Comparison of ENCODE assay signal across 8 mouse cellular contexts in genomic region chr12:3427067-3427889, GRCm38 (mm10). TPM values are rescaled to one million over a fixed set of nuclear protein-coding genes. Genes with fewer than 3 reads are reported as not detected.
DNase-seq lines count a peak whose midpoint lies in the region; ATAC-seq and TF ChIP-seq lines count a peak whose summit lies in the region.

No protein-coding gene starts in this region.

- no peak for TF ChIP-seq CTCF in bone marrow, adult 2 months (IDR thresholded peaks at IDR 0.05; ENCODE audit: control insufficient read depth, insufficient read depth, low read length)
- TF ChIP-seq CTCF in heart, adult 2 months (IDR thresholded peaks at IDR 0.05), result no peak
- TF ChIP-seq CTCF in kidney, adult 2 months (conservative IDR thresholded peaks at IDR 0.05; ENCODE audit: insufficient read depth, insufficient read length, low read depth, low read length), result no peak

- peak; percentile 56 for ATAC-seq in embryonic facial prominence, embryonic 14.5 days (ENCODE audit: low read depth)
- peak; percentile 51 for ATAC-seq in limb, embryonic 13.5 days (ENCODE audit: low FRiP score, low read depth)
- ATAC-seq in midbrain, embryonic 15.5 days (replicated peaks), result peak; percentile 66

- TF ChIP-seq EP300 in heart, adult 2 months (IDR thresholded peaks at IDR 0.05; ENCODE audit: insufficient read depth, low read depth, low read length), result no peak

- TF ChIP-seq POLR2A in bone marrow, adult 2 months (IDR thresholded peaks at IDR 0.05; ENCODE audit: borderline replicate concordance, control insufficient read depth, low read depth, low read length), result peak; percentile 46; the same call in 1 of the 2 replicates
- TF ChIP-seq POLR2A in heart, adult 2 months (IDR thresholded peaks at IDR 0.05; ENCODE audit: insufficient read depth, low read depth, low read length), result peak; percentile 66
- TF ChIP-seq POLR2A in kidney, adult 2 months (IDR thresholded peaks at IDR 0.05; ENCODE audit: low read depth, low read length), result no peak

- peak overlapping the region; percentile 76 for H3K4me3 ChIP-seq in bone marrow, adult 2 months (replicated peaks; ENCODE audit: control insufficient read depth, low read depth, low read length)
- H3K4me3 ChIP-seq in embryonic facial prominence, embryonic 14.5 days (ENCODE audit: low read depth, low read length), result peak overlapping the region; percentile 93
- H3K4me3 ChIP-seq in heart, adult 2 months, result peak overlapping the region; percentile 71
- H3K4me3 ChIP-seq in kidney, adult 2 months (ENCODE audit: insufficient read depth, low read depth, low read length), result peak overlapping the region; percentile 89
- peak overlapping the region; percentile 98 for H3K4me3 ChIP-seq in limb, embryonic 13.5 days
- peak overlapping the region; percentile 100 for H3K4me3 ChIP-seq in midbrain, embryonic 15.5 days

- peak overlapping the region; percentile 63 for H3K4me2 ChIP-seq in embryonic facial prominence, embryonic 14.5 days (ENCODE audit: low read depth, low read length)
- H3K4me2 ChIP-seq in limb, embryonic 13.5 days (replicated peaks), result peak overlapping the region; percentile 65
- H3K4me2 ChIP-seq in midbrain, embryonic 15.5 days, result peak overlapping the region; percentile 64

- H3K36me3 ChIP-seq in embryonic facial prominence, embryonic 14.5 days (ENCODE audit: control insufficient read depth, insufficient read depth, low read length), result 0 out of 2 replicates have a peak, but pooled peaks cover 7% of the 10 kb centered on the region
- no peaks in the 10 kb centered on the region for H3K36me3 ChIP-seq in heart, adult 2 months (ENCODE audit: control insufficient read depth, insufficient read depth, low read length)
- no peaks in the 10 kb centered on the region for H3K36me3 ChIP-seq in kidney, adult 2 months (ENCODE audit: control insufficient read depth, insufficient read depth, low read length)
- H3K36me3 ChIP-seq in limb, embryonic 13.5 days, result peaks cover 6% of the 10 kb centered on the region
- no peaks in the 10 kb centered on the region for H3K36me3 ChIP-seq in midbrain, embryonic 15.5 days (replicated peaks)

- no peaks in the 10 kb centered on the region for H3K9me3 ChIP-seq in embryonic facial prominence, embryonic 14.5 days (ENCODE audit: control insufficient read depth, low read length)
- H3K9me3 ChIP-seq in limb, embryonic 13.5 days, result no peaks in the 10 kb centered on the region
- no peaks in the 10 kb centered on the region for H3K9me3 ChIP-seq in midbrain, embryonic 15.5 days

- H3K79me2 ChIP-seq in heart, adult 2 months (replicated peaks; ENCODE audit: control insufficient read depth, insufficient read depth, low read length), result peaks cover 5% of the 10 kb centered on the region

- H3K27me3 ChIP-seq in embryonic facial prominence, embryonic 14.5 days (replicated peaks; ENCODE audit: control insufficient read depth, insufficient read depth, low read length), result no peaks in the 10 kb centered on the region
- H3K27me3 ChIP-seq in heart, adult 2 months (ENCODE audit: control insufficient read depth, insufficient read depth, low read length), result no peaks in the 10 kb centered on the region
- H3K27me3 ChIP-seq in kidney, adult 2 months (replicated peaks; ENCODE audit: control insufficient read depth, insufficient read depth, low read length), result no peaks in the 10 kb centered on the region
- no peaks in the 10 kb centered on the region for H3K27me3 ChIP-seq in limb, embryonic 13.5 days
- no peaks in the 10 kb centered on the region for H3K27me3 ChIP-seq in midbrain, embryonic 15.5 days (replicated peaks)

- peak overlapping the region; percentile 93 for H3K27ac ChIP-seq in bone marrow, adult 2 months (ENCODE audit: control insufficient read depth, insufficient read depth, low read depth, low read length, poor library complexity)
- peak overlapping the region; percentile 97 for H3K27ac ChIP-seq in embryonic facial prominence, embryonic 14.5 days (replicated peaks; ENCODE audit: low read depth, low read length)
- H3K27ac ChIP-seq in heart, adult 2 months, result peak overlapping the region; percentile 88
- peak overlapping the region; percentile 96 for H3K27ac ChIP-seq in kidney, adult 2 months (ENCODE audit: insufficient read depth, low read depth, low read length)
- peak overlapping the region; percentile 96 for H3K27ac ChIP-seq in limb, embryonic 13.5 days
- peak overlapping the region; percentile 96 for H3K27ac ChIP-seq in midbrain, embryonic 15.5 days

- peak; percentile 85 for DNase-seq in 416B (ENCODE audit: low read depth)
- peak; percentile 89 for DNase-seq in embryonic facial prominence, embryonic 14.5 days (ENCODE audit: low spot score)
- DNase-seq in heart, adult 2 months, result peak; percentile 84 to 86
- peak; percentile 82 for DNase-seq in kidney, adult 2 months
- DNase-seq in spleen, adult 18-20 months, result peak; percentile 65 to 68

- H3K4me1 ChIP-seq in bone marrow, adult 2 months (ENCODE audit: control insufficient read depth, insufficient read depth, low read length), result peaks cover 3% of the 10 kb centered on the region; the same call in 1 of the 2 replicates
- peaks cover 6% of the 10 kb centered on the region; the same call in 1 of the 2 replicates for H3K4me1 ChIP-seq in embryonic facial prominence, embryonic 14.5 days (ENCODE audit: control insufficient read depth, insufficient read depth, low read length)
- H3K4me1 ChIP-seq in heart, adult 2 months (ENCODE audit: control insufficient read depth, insufficient read depth, low read length), result peaks cover 6% of the 10 kb centered on the region
- H3K4me1 ChIP-seq in kidney, adult 2 months (ENCODE audit: control insufficient read depth, insufficient read depth, low read length), result peaks cover 8% of the 10 kb centered on the region; the same call in 1 of the 2 replicates
- H3K4me1 ChIP-seq in limb, embryonic 13.5 days, result peaks cover 22% of the 10 kb centered on the region
- H3K4me1 ChIP-seq in midbrain, embryonic 15.5 days, result peaks cover 25% of the 10 kb centered on the region

- H3K9ac ChIP-seq in embryonic facial prominence, embryonic 14.5 days (ENCODE audit: low read depth, low read length), result peak overlapping the region; percentile 94
- peak overlapping the region; percentile 66 for H3K9ac ChIP-seq in heart, adult 2 months (ENCODE audit: low read depth, low read length)
- peak overlapping the region; percentile 95 for H3K9ac ChIP-seq in limb, embryonic 13.5 days
- H3K9ac ChIP-seq in midbrain, embryonic 15.5 days, result peak overlapping the region; percentile 84

- intact Hi-C loops in heart, adult 2 months (cut with DNase I), result loop anchor here (2.0 to 5.0 kb wide), 4 partner anchors 60 to 192 kb away; partner anchors contain the start of genes Dtnb and Kif3c

- under 1% methylated on average over 65 of the region's 65 CpGs for WGBS in bone marrow, adult 2 months
- WGBS in embryonic facial prominence, embryonic 14.5 days, result under 1% methylated on average over 51 of the region's 65 CpGs
- under 1% methylated on average over 65 of the region's 65 CpGs for WGBS in heart, adult 2 months
- WGBS in kidney, adult 2 months, result under 1% methylated on average over 65 of the region's 65 CpGs
- WGBS in limb, embryonic 13.5 days, result under 1% methylated on average over 65 of the region's 65 CpGs
- under 1% methylated on average over 65 of the region's 65 CpGs for WGBS in midbrain, embryonic 15.5 days

RNA-seq across cellular contexts. Expression of gene Asxl2, which starts 0.6 kb away (rescaled TPM):
- polyA plus RNA-seq in bone marrow, adult 2 months (2011; ENCODE audit: insufficient read depth, insufficient read length, low replicate concordance, missing spikeins), result 11.8 and 19.3 TPM in 2 replicates
- 13.4 and 13.7 TPM in 2 replicates for polyA plus RNA-seq in embryonic facial prominence, embryonic 14.5 days (2014; fragmentation: Nextera tagmentation; extraction: Ambion mirVana)
- total RNA-seq in heart, adult 2 months (2021), result 10 to 100 TPM; 18.8 to 21.9 TPM
- 4.0 and 7.8 TPM in 2 replicates for polyA plus RNA-seq in heart, adult 2 months (2012; rRNA removed)
- polyA plus RNA-seq in kidney, adult 2 months (2012; rRNA removed), result 8.0 and 8.2 TPM in 2 replicates
- polyA plus RNA-seq in limb, embryonic 13.5 days (2015; fragmentation: Nextera tagmentation; extraction: Ambion mirVana), result 16.8 and 18.6 TPM in 2 replicates
- 13.9 and 16.8 TPM in 2 replicates for polyA plus RNA-seq in midbrain, embryonic 15.5 days (2015; fragmentation: Nextera tagmentation; extraction: Ambion mirVana)

Comparison
In these comparisons a context has a peak if more than half of its experiments do, and no peak if none do; other contexts are left out.
1. Peak in every context shown above with its lines: DNase-seq, ATAC-seq, H3K4me3 ChIP-seq and H3K27ac ChIP-seq.